Mouse (Mus musculus): ENCODE measurements around the gene Cnga1.

DNA sequence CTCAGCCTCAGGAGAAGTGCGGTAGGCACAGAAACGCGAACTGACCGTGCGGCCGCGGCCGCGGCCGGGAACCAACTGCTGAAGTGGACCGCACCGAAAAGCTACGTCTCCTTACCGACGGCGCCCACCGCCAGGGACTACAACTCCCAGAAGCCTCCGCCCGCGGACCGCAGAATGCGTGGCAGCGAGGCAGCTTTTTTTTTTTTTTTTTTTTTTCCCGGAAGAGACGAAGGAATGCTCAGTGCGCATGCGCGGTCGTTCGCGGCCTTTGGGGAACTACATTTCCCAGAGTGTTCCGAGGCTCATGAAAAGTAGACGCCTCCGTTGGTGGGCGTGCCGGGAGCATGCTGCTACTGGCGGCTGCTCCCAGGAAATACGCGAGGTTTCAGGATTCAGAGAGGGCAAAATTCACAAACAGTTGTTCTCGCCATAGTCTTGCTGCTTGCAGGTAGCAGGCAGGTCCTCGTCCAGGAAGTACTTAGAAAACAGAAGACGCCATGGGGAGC is 84.5 kb downstream of the Cnga1 start, which contains the start of gene Nfxl1:
- TF ChIP-seq CTCF (conservative IDR thresholded peaks at IDR 0.05 in 1 of 2, IDR thresholded peaks at IDR 0.05 in 1 of 2; ENCODE audit: low read depth in 2 of 2, low read length in 2 of 2) (no peak), EP300 (IDR thresholded peaks at IDR 0.05; ENCODE audit: low read length) (no peak), MAFK (IDR thresholded peaks at IDR 0.05; ENCODE audit: insufficient replicate concordance, low read length) (no peak), TCF12 (IDR thresholded peaks at IDR 0.05; ENCODE audit: low read depth, low read length) (peak; percentile 68), ETS1 (conservative IDR thresholded peaks at IDR 0.05; ENCODE audit: low read depth, low read length) (peak; percentile 27; the same call in 1 of the 2 replicates), POLR2A (IDR thresholded peaks at IDR 0.05; ENCODE audit: low read depth, low read length) (peak; percentile 91)
